Mouse (Mus musculus) embryonic facial prominence, embryonic 14.5 days (tissue): ENCODE data around the gene Nog. TPM values are rescaled to one million over a fixed set of nuclear protein-coding genes. Genes with fewer than 3 reads are reported as not detected.

Source experiments
- ATAC-seq: fragments of 200-750 bp; cut with Nextera tagmentation; 2 replicates; pipeline ENCODE4 v1.8.0; 2017; ENCODE audit warnings: low read depth, moderate number of reproducible peaks, moderate TSS enrichment
- DNase-seq: peaks from one replicate; pipeline ENCODE4 v3.0.0-alpha.2; 2015; ENCODE audit warnings: low spot score
- H3K27ac ChIP-seq: fragments of 300-500 bp; sonication (generic); replicated peaks from 2 replicates; pipeline ENCODE4 v1.5.1; 2014; ENCODE audit warnings: low read depth, mild to moderate bottlenecking, low read length, moderate library complexity
- H3K27me3 ChIP-seq: fragments of 300-500 bp; sonication (generic); replicated peaks from 2 replicates; pipeline ENCODE4 v1.6.1; 2014; ENCODE audit warnings: low read length; ENCODE audit not compliant: control insufficient read depth, insufficient read depth
- H3K36me3 ChIP-seq: fragments of 300-500 bp; sonication (generic); 2 replicates; pipeline ENCODE4 v1.6.1; 2014; ENCODE audit warnings: low read length, mixed read lengths; ENCODE audit not compliant: control insufficient read depth, insufficient read depth
- H3K4me1 ChIP-seq: fragments of 300-500 bp; sonication (generic); 2 replicates; pipeline ENCODE4 v1.6.1; 2014; ENCODE audit warnings: antibody characterized with exemption, low read length; ENCODE audit not compliant: control insufficient read depth, insufficient read depth
- H3K4me2 ChIP-seq: fragments of 300-500 bp; sonication (generic); 2 replicates; pipeline ENCODE4 v1.6.1; 2014; ENCODE audit warnings: low read depth, mild to moderate bottlenecking, low read length, moderate library complexity, mixed read lengths
- H3K4me3 ChIP-seq: fragments of 300-500 bp; sonication (generic); 2 replicates; pipeline ENCODE4 v1.5.1; 2014; ENCODE audit warnings: low read depth, mild to moderate bottlenecking, low read length
- H3K9ac ChIP-seq: fragments of 300-500 bp; sonication (generic); 2 replicates; pipeline ENCODE4 v1.6.1; 2014; ENCODE audit warnings: low read depth, mild to moderate bottlenecking, low read length, moderate library complexity, mixed read lengths
- H3K9me3 ChIP-seq: fragments of 300-500 bp; sonication (generic); 2 replicates; pipeline ENCODE4 v1.6.1; 2016; ENCODE audit warnings: low read length; ENCODE audit not compliant: control insufficient read depth
- WGBS: fragments of 180-500 bp; shearing (Covaris S2); extraction: QIAGEN DNeasy Blood & Tissue Kit; methylation state at CpG from one replicate; pipeline ENCODE4 v1.1.7; 2014; 5-methylcytosine and 5-hydroxymethylcytosine counted together
- polyA plus RNA-seq: library from polyadenylated mRNA; unstranded; fragments of >200 nt; fragmentation: Nextera tagmentation; extraction: Ambion mirVana; gene quantifications from 2 replicates; pipeline ENCODE4 v1.2.1, GENCODE M21; 2014

Nog gene
- polyA plus RNA-seq: 4.2 and 5.1 TPM in 2 replicates

- H3K4me3 ChIP-seq: peak within 1 kb of the TSS; percentile 74
- H3K9ac ChIP-seq: peak within 1 kb of the TSS; percentile 67
- DNase-seq (peak; percentile 89), ATAC-seq (peak; percentile 16)
- H3K9me3 ChIP-seq: peaks cover 7% of the 10 kb centered on the region
- no peaks in the 10 kb centered on the region for H3K36me3 ChIP-seq
- H3K4me2 ChIP-seq: peak within 1 kb of the TSS; percentile 90
- H3K4me1 ChIP-seq: peaks cover 15% of the 10 kb centered on the region
- peaks cover 21% of the 10 kb centered on the region for H3K27me3 ChIP-seq
- WGBS: 0% methylated on average over 35 of the region's 97 CpGs
- H3K27ac ChIP-seq: peak within 1 kb of the TSS; percentile 83
Observed at GRCm38 (mm10) chr11:89302056-89302815, at the start of gene Nog. Gene Nog (minus strand): TSS chr11:89302332.

GRCm38 (mm10) chr11:89340238-89340637, 38.1 kb upstream of the Nog start:
- no peaks in the 10 kb centered on the region for H3K36me3 ChIP-seq
- DNase-seq (no peak), ATAC-seq (no peak)
- H3K4me2 ChIP-seq: no peak overlapping the region
- H3K9me3 ChIP-seq: no peaks in the 10 kb centered on the region
- H3K9ac ChIP-seq: no peak overlapping the region
- H3K27me3 ChIP-seq: no peaks in the 10 kb centered on the region
- H3K27ac ChIP-seq: no peak overlapping the region; the same call in 1 of the 2 replicates
- peaks cover 9% of the 10 kb centered on the region for H3K4me1 ChIP-seq
- 27% methylated on average over 12 of the region's 12 CpGs for WGBS
- H3K4me3 ChIP-seq: no peak overlapping the region

- H3K9me3 ChIP-seq: no peaks in the 10 kb centered on the region
Observed at GRCm38 (mm10) chr11:89339783-89340182, 37.7 kb upstream of the Nog start.

GRCm38 (mm10) chr11:89337910-89338309, 35.8 kb upstream of the Nog start:
- no peaks in the 10 kb centered on the region for H3K27me3 ChIP-seq
- H3K9ac ChIP-seq: no peak overlapping the region
- H3K4me1 ChIP-seq: peaks cover 9% of the 10 kb centered on the region
- no peaks in the 10 kb centered on the region for H3K9me3 ChIP-seq
- DNase-seq (no peak), ATAC-seq (no peak)
- H3K27ac ChIP-seq: no peak overlapping the region
- no peak overlapping the region for H3K4me3 ChIP-seq
- H3K4me2 ChIP-seq: no peak overlapping the region
- no peaks in the 10 kb centered on the region for H3K36me3 ChIP-seq

More at GRCm38 (mm10) chr11:89339783-89340182, 37.7 kb upstream of the Nog start:
- DNase-seq: no peak
- 58% methylated on average over 8 of the region's 8 CpGs for WGBS
- Histone ChIP-seq H3K27ac (no peak overlapping the region; the same call in none of the 2 replicates), H3K9ac (no peak overlapping the region), H3K36me3 (no peaks in the 10 kb centered on the region), H3K4me1 (peaks cover 9% of the 10 kb centered on the region), H3K4me3 (no peak overlapping the region), H3K27me3 (no peaks in the 10 kb centered on the region), H3K4me2 (no peak overlapping the region)
- ATAC-seq: no peak

DNA sequence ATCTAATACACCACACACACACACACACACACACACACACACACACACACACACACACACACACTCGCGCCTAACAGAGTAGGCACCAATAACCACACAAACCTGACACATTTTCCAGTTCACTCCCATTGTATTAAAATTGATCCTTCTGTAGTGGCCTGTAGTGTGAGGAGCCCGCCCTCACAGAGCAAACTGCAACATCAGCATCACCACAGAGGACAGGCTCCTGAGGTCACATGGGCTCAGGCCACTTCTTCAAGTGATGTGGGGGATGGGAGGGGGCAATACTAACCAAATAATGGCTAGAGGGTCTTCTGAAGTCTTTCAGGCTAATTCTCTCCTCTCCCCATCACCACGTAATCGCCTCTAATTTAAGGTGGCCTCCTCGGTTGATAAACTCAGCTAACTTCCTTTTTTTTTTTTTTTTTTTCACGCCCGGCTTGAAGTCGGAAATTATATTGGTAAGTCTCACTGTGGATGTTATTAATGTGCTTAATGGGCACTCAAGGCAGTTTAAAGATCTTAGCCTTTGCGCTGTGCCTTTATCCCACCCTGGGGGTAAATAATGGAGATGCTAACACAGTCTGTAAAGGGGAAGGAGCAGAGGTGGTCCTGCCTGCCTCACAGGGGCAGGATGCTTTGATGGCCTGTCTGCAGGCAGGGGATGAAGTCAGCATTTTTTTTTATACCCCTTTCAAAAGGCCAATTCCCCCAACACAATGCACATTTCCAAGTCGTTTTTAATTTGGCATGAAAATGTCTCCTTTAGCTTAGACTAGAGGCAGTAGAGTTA, 25.2 kb upstream of the Nog start:
- 46% methylated on average over 11 of the region's 11 CpGs for WGBS
- Histone ChIP-seq H3K27me3 (no peaks in the 10 kb centered on the region), H3K4me1 (peaks cover 8% of the 10 kb centered on the region), H3K36me3 (no peaks in the 10 kb centered on the region), H3K27ac (no peak overlapping the region), H3K4me3 (no peak overlapping the region), H3K9ac (no peak overlapping the region), H3K9me3 (no peaks in the 10 kb centered on the region), H3K4me2 (no peak overlapping the region)
- ATAC-seq: no peak
- DNase-seq: no peak

GRCm38 (mm10) chr11:89321775-89322174, 19.6 kb upstream of the Nog start:
- Histone ChIP-seq H3K9me3 (no peaks in the 10 kb centered on the region), H3K27me3 (no peaks in the 10 kb centered on the region), H3K36me3 (no peaks in the 10 kb centered on the region), H3K4me1 (peaks cover 4% of the 10 kb centered on the region; the same call in 1 of the 2 replicates), H3K4me3 (no peak overlapping the region), H3K9ac (no peak overlapping the region), H3K27ac (no peak overlapping the region), H3K4me2 (no peak overlapping the region)
- ATAC-seq (no peak), DNase-seq (no peak)
- 85% methylated on average over 2 of the region's 2 CpGs for WGBS

DNA sequence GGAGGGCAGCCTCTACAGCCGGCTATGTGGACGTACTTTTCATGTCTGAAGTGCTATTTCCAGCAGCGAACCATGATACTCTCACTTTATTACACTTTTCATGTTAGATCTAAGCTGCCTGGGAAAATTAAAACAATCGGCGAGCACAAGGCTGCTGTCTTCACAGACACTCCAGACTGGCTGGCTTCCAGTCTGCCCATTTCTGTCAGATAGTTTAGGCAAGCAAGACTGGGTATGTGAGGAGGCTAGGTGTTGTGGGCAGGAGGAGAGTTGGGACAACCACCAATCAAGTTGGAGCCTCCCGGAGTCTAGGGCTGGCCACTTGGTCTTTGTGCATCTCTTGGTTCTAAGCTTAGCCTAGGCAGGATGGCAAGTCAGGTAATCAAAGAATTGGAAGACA, 17.5 kb upstream of the Nog start:
- H3K4me1 ChIP-seq: peaks cover 4% of the 10 kb centered on the region; the same call in 1 of the 2 replicates
- ATAC-seq (no peak), DNase-seq (no peak)
- H3K27me3 ChIP-seq: no peaks in the 10 kb centered on the region
- no peak overlapping the region for H3K4me3 ChIP-seq
- H3K9ac ChIP-seq: no peak overlapping the region
- no peak overlapping the region for H3K27ac ChIP-seq
- 61% methylated on average over 6 of the region's 6 CpGs for WGBS
- no peaks in the 10 kb centered on the region for H3K9me3 ChIP-seq
- H3K36me3 ChIP-seq: no peaks in the 10 kb centered on the region
- H3K4me2 ChIP-seq: no peak overlapping the region

GRCm38 (mm10) chr11:89318324-89318723, 16.2 kb upstream of the Nog start:
- Histone ChIP-seq H3K36me3 (no peaks in the 10 kb centered on the region), H3K4me3 (no peak overlapping the region), H3K4me2 (no peak overlapping the region), H3K9ac (no peak overlapping the region), H3K27me3 (no peaks in the 10 kb centered on the region), H3K27ac (no peak overlapping the region), H3K4me1 (peaks cover 4% of the 10 kb centered on the region; the same call in 1 of the 2 replicates), H3K9me3 (no peaks in the 10 kb centered on the region)
- WGBS: 14% methylated on average over 8 of the region's 8 CpGs
- peak; percentile 41 for DNase-seq
- ATAC-seq: peak; percentile 44; the same call in 1 of the 2 replicates
